Mouse (Mus musculus) cerebellum, adult 2 months (tissue): ENCODE data around the gene Tmem255a. TPM values are rescaled to one million over a fixed set of nuclear protein-coding genes. Genes with fewer than 3 reads are reported as not detected.
"Not testable (repeated sequence)": the region's sequence is repeated elsewhere in the genome, so short reads cannot be mapped to it uniquely, and the experiment has no call there.

Experiments used
- DNase-seq, 2 experiments: peaks; one replicate each; pipeline ENCODE4 v3.0.0; 2021
- H3K27ac ChIP-seq: fragments of 200-500 bp; 2 replicates; pipeline ENCODE4 v1.5.1; 2012; ENCODE audit warnings: low read length, control low read depth, inconsistent platforms; ENCODE audit not compliant: insufficient read depth
- H3K27me3 ChIP-seq: fragments of 200-500 bp; 2 replicates; pipeline ENCODE4 v1.6.1; 2012; ENCODE audit warnings: inconsistent platforms, mild to moderate bottlenecking, low read length, moderate library complexity; ENCODE audit not compliant: control insufficient read depth, insufficient read depth
- H3K4me1 ChIP-seq: fragments of 200-500 bp; 2 replicates; pipeline ENCODE4 v1.6.1; 2011; ENCODE audit warnings: low read length; ENCODE audit not compliant: control insufficient read depth, insufficient read depth
- H3K4me3 ChIP-seq: fragments of 200-500 bp; replicated peaks from 2 replicates; pipeline ENCODE3; 2011; ENCODE audit warnings: mild to moderate bottlenecking, low read depth, low read length, control low read depth; ENCODE audit not compliant: insufficient read depth
- CTCF ChIP-seq: fragments of 200-500 bp; IDR thresholded peaks from 2 replicates; pipeline ENCODE4 v1.5.1; 2011; ENCODE audit warnings: low read depth, mild to moderate bottlenecking, control low read depth, low read length, moderate library complexity, borderline replicate concordance; ENCODE audit not compliant: insufficient read depth
- POLR2A ChIP-seq: fragments of 200-500 bp; IDR thresholded peaks from 2 replicates; pipeline ENCODE4 v1.6.1; 2011; ENCODE audit warnings: low read length, control low read depth, borderline replicate concordance; ENCODE audit not compliant: insufficient read depth
- WGBS: fragments of 180-500 bp; shearing (Covaris S2); methylation state at CpG from one replicate; pipeline ENCODE4 v1.1.7; 2018; 5-methylcytosine and 5-hydroxymethylcytosine counted together
- polyA plus RNA-seq: library from polyadenylated mRNA; depleted of rRNA; stranded (reverse); fragments of >200 nt; gene quantifications from 2 replicates; pipeline ENCODE4 v1.2.3, GENCODE M21; 2012; rRNA removed

The Tmem255a gene
- polyA plus RNA-seq, 1 experiment = 44.8 TPM

- H3K27me3 ChIP-seq = no peaks in the 10 kb centered on the region
- 5% methylated on average over 13 of the region's 15 CpGs for WGBS
- no peaks in the 10 kb centered on the region for H3K4me1 ChIP-seq
- TF ChIP-seq POLR2A (no peak), CTCF (peak; percentile 26; the same call in 1 of the 2 replicates)
- H3K27ac ChIP-seq = no peak overlapping the region
- no peak overlapping the region for H3K4me3 ChIP-seq
- DNase-seq = peak in 1 of 2 experiments; percentile 22
Observed at GRCm38 (mm10) chrX:38181608-38182258, 70.5 kb downstream of the Tmem255a start.

DNA sequence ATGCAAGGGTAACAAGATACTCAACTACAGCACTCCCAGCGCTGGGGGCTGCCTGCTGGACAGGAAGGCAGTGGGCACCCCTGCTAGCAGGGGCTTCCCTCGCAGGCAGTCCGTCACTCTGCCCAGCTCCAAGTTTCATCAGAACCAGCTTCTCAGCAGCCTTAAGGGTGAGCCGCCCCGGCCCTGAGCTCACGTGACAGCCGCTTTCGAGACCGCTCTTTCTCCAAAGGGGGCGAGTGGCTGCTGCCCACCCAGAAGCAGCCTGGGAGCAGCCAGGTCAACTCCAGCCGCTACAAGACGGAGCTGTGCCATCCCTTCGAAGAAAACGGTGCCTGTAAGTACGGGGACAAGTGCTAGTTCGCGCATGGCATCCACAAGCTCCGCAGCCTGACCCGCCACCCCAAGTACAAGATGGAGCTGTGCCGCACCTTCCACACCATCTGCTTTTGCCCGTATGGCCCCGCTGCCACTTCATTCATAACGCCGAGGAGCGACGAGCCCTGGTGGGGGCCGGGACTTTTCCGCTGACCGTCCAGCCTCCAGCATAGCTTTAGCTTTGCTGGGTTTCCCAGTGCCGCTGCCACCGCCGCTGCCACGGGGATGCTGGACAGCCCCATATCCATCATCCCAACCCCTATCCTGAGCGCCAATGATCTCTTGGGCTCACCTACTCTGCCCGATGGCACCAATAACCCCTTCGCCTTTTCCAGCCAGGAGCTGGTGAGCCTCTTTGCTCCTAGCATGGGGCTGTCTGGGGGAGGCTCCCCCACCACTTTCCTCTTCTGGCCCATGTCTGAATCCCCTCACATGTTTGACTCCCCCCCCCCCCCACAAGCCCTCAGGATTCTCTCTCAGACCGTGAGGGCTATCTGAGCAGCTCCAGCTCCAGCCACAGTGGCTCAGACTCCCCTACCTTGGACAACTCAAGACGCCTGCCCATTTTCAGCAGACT is 71.3 kb downstream of the Tmem255a start:
- H3K4me3 ChIP-seq = peak overlapping the region; percentile 52
- no peaks in the 10 kb centered on the region for H3K27me3 ChIP-seq
- WGBS = 8% methylated on average over 32 of the region's 38 CpGs
- TF ChIP-seq POLR2A (no peak), CTCF (no peak)
- no peak overlapping the region for H3K27ac ChIP-seq
- peak; percentile 14 to 25 for DNase-seq
- H3K4me1 ChIP-seq = no peaks in the 10 kb centered on the region

DNA sequence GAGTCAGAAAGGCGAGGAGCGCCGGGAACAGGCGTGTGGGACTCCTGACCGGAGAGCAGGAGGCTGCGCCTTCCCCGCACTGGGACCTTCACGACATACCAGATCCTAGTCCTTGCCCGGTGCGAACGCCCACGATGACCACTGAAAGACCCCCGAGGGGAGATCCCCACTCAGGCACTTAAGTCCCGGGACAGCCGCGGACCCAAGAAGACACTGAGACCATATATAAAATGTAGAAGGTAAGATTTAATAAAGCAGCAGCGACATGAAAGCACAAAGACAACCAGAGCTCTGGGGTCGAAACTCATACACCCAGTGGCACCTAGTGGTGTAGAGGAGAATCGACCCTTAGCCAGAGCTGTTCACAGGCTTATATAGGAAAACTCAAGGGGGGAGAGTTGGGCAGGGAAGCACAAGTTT is 72.3 kb downstream of the Tmem255a start:
- TF ChIP-seq CTCF = peak; percentile 35; the same call in 1 of the 2 replicates
- DNase-seq = peak; percentile 44 to 46

GRCm38 (mm10) chrX:38166592-38166991 is 85.6 kb downstream of the Tmem255a start:
- DNase-seq = no peak
- Histone ChIP-seq H3K4me3 (no peak overlapping the region), H3K4me1 (no peaks in the 10 kb centered on the region), H3K27me3 (no peaks in the 10 kb centered on the region), H3K27ac (no peak overlapping the region)
- WGBS = 83% methylated on average over 4 of the region's 4 CpGs
- no peak for TF ChIP-seq POLR2A
- no peak for TF ChIP-seq CTCF

More for the DNA sequence above, 72.3 kb downstream of the Tmem255a start:
- not testable (repeated sequence) for H3K27ac ChIP-seq, H3K4me1 ChIP-seq, H3K27me3 ChIP-seq
- 21% methylated on average over 19 of the region's 19 CpGs for WGBS
- H3K4me3 ChIP-seq = peak overlapping the region; percentile 34

DNA sequence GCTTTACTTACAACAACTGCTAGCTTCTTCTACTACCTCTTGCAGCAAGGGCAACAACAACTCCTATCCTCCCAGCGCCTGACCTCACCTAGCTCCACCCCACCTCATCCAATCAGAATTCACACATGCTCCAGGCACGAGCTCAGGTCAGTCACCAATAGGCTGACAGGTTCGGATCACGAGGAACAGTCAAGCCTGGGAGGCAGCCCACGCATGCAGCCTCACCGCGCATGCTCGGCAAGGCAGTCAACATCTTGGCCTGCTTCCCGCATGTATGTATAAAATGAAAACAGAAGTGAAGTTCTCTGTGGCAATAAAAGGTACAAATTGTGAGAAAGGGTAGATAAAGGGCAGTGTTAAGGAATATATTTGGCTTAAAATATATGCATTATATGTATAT is 86.2 kb downstream of the Tmem255a start:
- Histone ChIP-seq H3K4me3 (no peak overlapping the region), H3K4me1 (no peaks in the 10 kb centered on the region), H3K27me3 (no peaks in the 10 kb centered on the region), H3K27ac (no peak overlapping the region)
- no peak for DNase-seq
- 67% methylated on average over 9 of the region's 9 CpGs for WGBS
- TF ChIP-seq CTCF = no peak
- TF ChIP-seq POLR2A = no peak

GRCm38 (mm10) chrX:38165315-38165714 is 86.9 kb downstream of the Tmem255a start:
- 77% methylated on average over 3 of the region's 3 CpGs for WGBS
- H3K4me3 ChIP-seq = no peak overlapping the region
- TF ChIP-seq POLR2A (no peak), CTCF (no peak)
- H3K27me3 ChIP-seq = no peaks in the 10 kb centered on the region
- no peak overlapping the region for H3K27ac ChIP-seq
- no peak for DNase-seq
- H3K4me1 ChIP-seq = no peaks in the 10 kb centered on the region

- 67% methylated on average over 1 of the region's 1 CpGs for WGBS
- TF ChIP-seq CTCF (no peak), POLR2A (no peak)
- H3K4me1 ChIP-seq = no peaks in the 10 kb centered on the region
- no peak overlapping the region for H3K4me3 ChIP-seq
- H3K27me3 ChIP-seq = no peaks in the 10 kb centered on the region
- no peak overlapping the region for H3K27ac ChIP-seq
- DNase-seq = no peak
Observed at GRCm38 (mm10) chrX:38159097-38159496, 93.1 kb downstream of the Tmem255a start.

Other genes starting within 250 kb of the Tmem255a start
- not detected in 2 replicates for gene Btg1-ps1, start 233.6 kb downstream of the Tmem255a start, polyA plus RNA-seq
- gene Btg1-ps2, start 209.3 kb downstream of the Tmem255a start, polyA plus RNA-seq = not detected in 2 replicates
- gene Rhox10, start 186.0 kb downstream of the Tmem255a start, polyA plus RNA-seq = not detected in 2 replicates
- gene Rhox11, start 167.3 kb downstream of the Tmem255a start, polyA plus RNA-seq = not detected in 2 replicates
- gene Rhox12, start 141.5 kb downstream of the Tmem255a start, polyA plus RNA-seq = not detected in 2 replicates
- gene Rhox13, start 131.2 kb downstream of the Tmem255a start, polyA plus RNA-seq = not detected in 2 replicates
- gene Zbtb33, start 62.6 kb downstream of the Tmem255a start, polyA plus RNA-seq = 7.9 and 9.8 TPM in 2 replicates
- gene Atp1b4, start 63.7 kb upstream of the Tmem255a start, polyA plus RNA-seq = not detected in 2 replicates
- 64.7 and 67.8 TPM in 2 replicates for gene Lamp2, start 204.0 kb upstream of the Tmem255a start, polyA plus RNA-seq